In genomic region chr4:62328941-62329660, GRCm38 (mm10) we compare ENCODE assay signal across 21 mouse cellular contexts. TPM values are rescaled to one million over a fixed set of nuclear protein-coding genes. Genes with fewer than 3 reads are reported as not detected.
A peak's percentile ranks its signal among the peaks of the same experiment; 100 is the strongest.
DNase-seq lines count a peak whose midpoint lies in the region; ATAC-seq and TF ChIP-seq lines count a peak whose summit lies in the region.
"Had no signal": no experiment of that assay in that cellular context is flagged by ENCODE, and none has a peak within 500 bp of the region (broad histone marks: within the 10 kb centered on the region; RNA-seq: fewer than 3 reads in every experiment).

No protein-coding gene starts in this region.

- TF ChIP-seq CTCF in liver, adult 2 months (IDR thresholded peaks at IDR 0.05; ENCODE audit: low read depth, low read length) = no peak
- TF ChIP-seq CTCF in bone marrow, adult 2 months (IDR thresholded peaks at IDR 0.05; ENCODE audit: control insufficient read depth, insufficient read depth, low read length) = no peak

- peak overlapping the region; percentile 61 for H3K27ac ChIP-seq in liver, adult 2 months (replicated peaks; ENCODE audit: insufficient read depth, low read depth, low read length)
- H3K27ac ChIP-seq in liver, embryonic 12.5 days = no peak overlapping the region
- H3K27ac ChIP-seq in bone marrow, adult 2 months (ENCODE audit: control insufficient read depth, insufficient read depth, low read depth, low read length, poor library complexity) = peak overlapping the region; percentile 59; the same call in 1 of the 2 replicates
- H3K27ac ChIP-seq in liver, embryonic 16.5 days (ENCODE audit: low read length) = peak overlapping the region; percentile 33; the same call in 1 of the 2 replicates
- H3K27ac ChIP-seq: forebrain, embryonic 12.5 days; hindbrain, embryonic 14.5 days; kidney, embryonic 15.5 days; limb, embryonic 13.5 days had no signal

- H3K36me3 ChIP-seq in liver, adult 2 months (ENCODE audit: control insufficient read depth, insufficient read depth, low read length) = peaks cover 71% of the 10 kb centered on the region
- H3K36me3 ChIP-seq in liver, embryonic 12.5 days = peaks cover 90% of the 10 kb centered on the region
- peaks cover 31% of the 10 kb centered on the region for H3K36me3 ChIP-seq in liver, embryonic 16.5 days (ENCODE audit: control insufficient read depth, insufficient read depth)

- no peaks in the 10 kb centered on the region for H3K79me2 ChIP-seq in liver, adult 2 months (ENCODE audit: control insufficient read depth, insufficient read depth, low read length)

- peak overlapping the region; percentile 21; the same call in 1 of the 2 replicates for H3K9ac ChIP-seq in liver, adult 2 months (ENCODE audit: low read depth, low read length)
- no peak overlapping the region for H3K9ac ChIP-seq in liver, embryonic 12.5 days
- H3K9ac ChIP-seq in liver, embryonic 16.5 days (ENCODE audit: low read depth, low read length) = no peak overlapping the region
- H3K9ac ChIP-seq: forebrain, embryonic 12.5 days; hindbrain, embryonic 14.5 days; kidney, embryonic 15.5 days; limb, embryonic 13.5 days; lung, embryonic 14.5 days had no signal

- H3K4me2 ChIP-seq in liver, embryonic 12.5 days = no peak overlapping the region
- H3K4me2 ChIP-seq in liver, embryonic 16.5 days (ENCODE audit: low read depth, low read length) = no peak overlapping the region
- H3K4me2 ChIP-seq: forebrain, embryonic 12.5 days; hindbrain, embryonic 14.5 days; kidney, embryonic 15.5 days; limb, embryonic 13.5 days; lung, embryonic 14.5 days had no signal

- no peaks in the 10 kb centered on the region; the same call in none of the 2 replicates for H3K4me1 ChIP-seq in liver, adult 2 months (ENCODE audit: control insufficient read depth, insufficient read depth, low read length)
- peaks cover 20% of the 10 kb centered on the region for H3K4me1 ChIP-seq in liver, embryonic 12.5 days
- H3K4me1 ChIP-seq in bone marrow, adult 2 months (ENCODE audit: control insufficient read depth, insufficient read depth, low read length) = peaks cover 2% of the 10 kb centered on the region
- H3K4me1 ChIP-seq in liver, embryonic 16.5 days (ENCODE audit: control insufficient read depth, low read depth, low read length) = peaks cover 4% of the 10 kb centered on the region
- H3K4me1 ChIP-seq: forebrain, embryonic 12.5 days; kidney, embryonic 15.5 days; limb, embryonic 13.5 days had no signal

- peak; percentile 36 for DNase-seq in liver, adult 2 months (ENCODE audit: extremely low read depth, low read depth, low spot score)
- DNase-seq in urinary bladder, postnatal 10 days (ENCODE audit: low spot score) = no peak
- DNase-seq in left cerebral cortex, postnatal 10 days (ENCODE audit: extremely low spot score in 1 of 2, low spot score in 2 of 2) = no peak
- no peak for DNase-seq in urinary bladder, postnatal 4 days (ENCODE audit: low spot score in 2 of 2)
- DNase-seq: adrenal gland, postnatal 14 days; cerebellum, adult 2 months; gastrocnemius, postnatal 25 days; heart, postnatal 10 days; lung, embryonic 14.5 days; thymus, postnatal 14 days had no signal

- no peak for TF ChIP-seq POLR2A in liver, adult 2 months (IDR thresholded peaks at IDR 0.05; ENCODE audit: extremely low read depth, insufficient read depth, low read length)
- TF ChIP-seq POLR2A in bone marrow, adult 2 months (IDR thresholded peaks at IDR 0.05; ENCODE audit: borderline replicate concordance, control insufficient read depth, low read depth, low read length) = no peak

- H3K4me3 ChIP-seq in liver, adult 2 months (ENCODE audit: insufficient read depth, low read depth, low read length) = no peak overlapping the region
- H3K4me3 ChIP-seq in liver, embryonic 12.5 days = no peak overlapping the region
- peak overlapping the region; percentile 16 for H3K4me3 ChIP-seq in bone marrow, adult 2 months (replicated peaks; ENCODE audit: control insufficient read depth, low read depth, low read length)
- no peak overlapping the region for H3K4me3 ChIP-seq in liver, embryonic 16.5 days (ENCODE audit: low read depth, low read length)
- H3K4me3 ChIP-seq: forebrain, embryonic 12.5 days; kidney, embryonic 15.5 days; limb, embryonic 13.5 days had no signal

- no peaks in the 10 kb centered on the region for H3K27me3 ChIP-seq in liver, adult 2 months (ENCODE audit: control insufficient read depth, insufficient read depth, low read length)
- no peaks in the 10 kb centered on the region for H3K27me3 ChIP-seq in liver, embryonic 12.5 days (replicated peaks)
- no peaks in the 10 kb centered on the region for H3K27me3 ChIP-seq in liver, embryonic 16.5 days (ENCODE audit: control insufficient read depth, insufficient read depth, low read depth, low read length)
- H3K27me3 ChIP-seq: forebrain, embryonic 12.5 days; kidney, embryonic 15.5 days; limb, embryonic 13.5 days; Patski had no signal

- WGBS in liver, adult 2 months = 69% methylated on average over 6 of the region's 6 CpGs
- 23% methylated on average over 6 of the region's 6 CpGs for WGBS in liver, embryonic 12.5 days (ENCODE audit: insufficient replicate concordance)
- WGBS in bone marrow, adult 2 months = 24% methylated on average over 6 of the region's 6 CpGs
- 23% methylated on average over 6 of the region's 6 CpGs for WGBS in liver, embryonic 16.5 days (ENCODE audit: insufficient replicate concordance)

- no peak for ATAC-seq in liver, embryonic 12.5 days
- no peak; the same call in 1 of the 2 replicates for ATAC-seq in liver, embryonic 16.5 days (ENCODE audit: low read depth)
- ATAC-seq in neutrophil, adult 5-6 weeks (ENCODE audit: extremely low read depth, insufficient number of reproducible peaks, low FRiP score, poor library complexity, severe bottlenecking) = 0 out of 2 replicates have a peak, but pooled peaks have one; percentile 23
- ATAC-seq: activated CD4-positive, CD25-positive, alpha-beta regulatory T cell, adult 4 months; midbrain, embryonic 16.5 days; Patski had no signal

- no peaks in the 10 kb centered on the region for H3K9me3 ChIP-seq in liver, embryonic 12.5 days (replicated peaks)
- H3K9me3 ChIP-seq in liver, embryonic 16.5 days (replicated peaks; ENCODE audit: control insufficient read depth, low read length) = no peaks in the 10 kb centered on the region
- H3K9me3 ChIP-seq: forebrain, embryonic 12.5 days; kidney, embryonic 15.5 days; limb, embryonic 13.5 days had no signal

- intact Hi-C loops in left cerebral cortex, postnatal 10 days (cut with DNase I) = no loop called here

RNA-seq across cellular contexts. Expression of gene Fkbp15, which starts 31.2 kb away (rescaled TPM):
- total RNA-seq in liver, adult 2 months (2014; rRNA removed) = 22.7 and 24.5 TPM in 2 replicates
- polyA plus RNA-seq in liver, adult 2 months (2012; rRNA removed) = 17.4 and 20.0 TPM in 2 replicates
- polyA plus RNA-seq in liver, embryonic 12.5 days (2016; fragmentation: Nextera tagmentation; extraction: Ambion mirVana) = 18.6 and 21.1 TPM in 2 replicates
- polyA plus RNA-seq in bone marrow, adult 2 months (2011; ENCODE audit: insufficient read depth, insufficient read length, low replicate concordance, missing spikeins) = 13.2 and 32.9 TPM in 2 replicates
- polyA plus RNA-seq in liver, embryonic 16.5 days (2015; fragmentation: Nextera tagmentation; extraction: Ambion mirVana) = 14.5 and 15.9 TPM in 2 replicates
- total RNA-seq in neutrophil, adult 5-6 weeks (2017) = 134 and 141 TPM in 2 replicates
- total RNA-seq in left cerebral cortex, postnatal 10 days (2021) = 10 to 100 TPM; 37.2 to 38.8 TPM

RNA-seq across cellular contexts. Expression of gene Slc31a1, which starts 31.4 kb away (rescaled TPM):
- 88.4 and 91.4 TPM in 2 replicates for total RNA-seq in liver, adult 2 months (2014; rRNA removed)
- 75.3 and 81.5 TPM in 2 replicates for polyA plus RNA-seq in liver, adult 2 months (2012; rRNA removed)
- 45.8 and 45.9 TPM in 2 replicates for polyA plus RNA-seq in liver, embryonic 12.5 days (2016; fragmentation: Nextera tagmentation; extraction: Ambion mirVana)
- polyA plus RNA-seq in bone marrow, adult 2 months (2011; ENCODE audit: insufficient read depth, insufficient read length, low replicate concordance, missing spikeins) = 4.9 and 7.3 TPM in 2 replicates
- 60.4 and 63.7 TPM in 2 replicates for polyA plus RNA-seq in liver, embryonic 16.5 days (2015; fragmentation: Nextera tagmentation; extraction: Ambion mirVana)
- 8.1 and 8.3 TPM in 2 replicates for total RNA-seq in neutrophil, adult 5-6 weeks (2017)
- total RNA-seq in left cerebral cortex, postnatal 10 days (2021) = 10 to 100 TPM; 32.7 TPM
